Mouse (Mus musculus) ES-E14 (cell line): ENCODE measurements around the gene Mau2.

Experiments used
- CHD2 ChIP-seq: IDR thresholded peaks from 2 replicates; pipeline ENCODE4 v1.6.1; 2014; ENCODE audit warnings: mild to moderate bottlenecking, low read depth, low read length, inconsistent platforms
- HCFC1 ChIP-seq: IDR thresholded peaks from 2 replicates; pipeline ENCODE4 v1.6.1; 2012; ENCODE audit warnings: low read length, inconsistent platforms, borderline replicate concordance; ENCODE audit not compliant: insufficient read depth
- MAFK ChIP-seq: IDR thresholded peaks from 2 replicates; pipeline ENCODE4 v1.6.1; 2014; ENCODE audit warnings: mild to moderate bottlenecking, low read depth, low read length, inconsistent platforms; ENCODE audit not compliant: insufficient read depth
- ZC3H11A ChIP-seq: IDR thresholded peaks from 2 replicates; pipeline ENCODE4 v1.6.1; 2012; ENCODE audit warnings: low read depth, mild to moderate bottlenecking, inconsistent platforms, low read length, borderline replicate concordance
- ZNF384 ChIP-seq: IDR thresholded peaks from 2 replicates; pipeline ENCODE4 v1.6.1; 2012; ENCODE audit warnings: low read depth, low read length, inconsistent platforms

- TF ChIP-seq ZC3H11A (no peak), MAFK (no peak), ZNF384 (no peak), CHD2 (no peak), HCFC1 (no peak)
Observed at GRCm38 (mm10) chr8:70087237-70087636, 44.7 kb upstream of the Mau2 start.
